Mouse (Mus musculus) urinary bladder, postnatal 36 days (tissue): ENCODE results near the gene Tmbim6.

Source experiments
- DNase-seq, 2 experiments: peaks; one replicate each; pipeline ENCODE4 v3.0.0; 2022; ENCODE audit warnings: low spot score in 2 of 2, mixed read lengths in 1 of 2

Tmbim6 gene

GRCm38 (mm10) chr15:99392486-99393385, at the start of gene Tmbim6:
TSS of gene Tmbim6 (plus strand) at chr15:99392882.
- DNase-seq = peak; percentile 99

GRCm38 (mm10) chr15:99343414-99344147, 49.1 kb upstream of the Tmbim6 start:
- DNase-seq = no peak

- no peak for DNase-seq
Observed at GRCm38 (mm10) chr15:99344148-99344870, 48.4 kb upstream of the Tmbim6 start.

- DNase-seq = no peak
Observed at GRCm38 (mm10) chr15:99344961-99345360, 47.7 kb upstream of the Tmbim6 start.

- DNase-seq = no peak
Observed at GRCm38 (mm10) chr15:99351610-99352009, 41.1 kb upstream of the Tmbim6 start.

- no peak for DNase-seq
Observed at GRCm38 (mm10) chr15:99352306-99352705, 40.4 kb upstream of the Tmbim6 start.

GRCm38 (mm10) chr15:99355660-99356059, 37.0 kb upstream of the Tmbim6 start:
- no peak for DNase-seq

GRCm38 (mm10) chr15:99356462-99356861, 36.2 kb upstream of the Tmbim6 start:
- no peak for DNase-seq

GRCm38 (mm10) chr15:99358952-99359351, 33.7 kb upstream of the Tmbim6 start:
- no peak for DNase-seq

GRCm38 (mm10) chr15:99364022-99364530, 28.6 kb upstream of the Tmbim6 start:
- no peak for DNase-seq

GRCm38 (mm10) chr15:99364921-99365320, 27.8 kb upstream of the Tmbim6 start:
- DNase-seq = no peak

GRCm38 (mm10) chr15:99368583-99369266, 24.0 kb upstream of the Tmbim6 start:
- no peak for DNase-seq

GRCm38 (mm10) chr15:99369391-99370171, 23.1 kb upstream of the Tmbim6 start:
- DNase-seq = no peak

- peak; percentile 96 to 97 for DNase-seq
Observed at GRCm38 (mm10) chr15:99370259-99370691, 22.4 kb upstream of the Tmbim6 start, which contains the start of gene Fmnl3. TSS of gene Fmnl3 (minus strand) at chr15:99370482.

GRCm38 (mm10) chr15:99371526-99372340, 20.9 kb upstream of the Tmbim6 start:
- DNase-seq = no peak

GRCm38 (mm10) chr15:99372761-99373160, 19.9 kb upstream of the Tmbim6 start:
- DNase-seq = no peak

- no peak for DNase-seq
Observed at GRCm38 (mm10) chr15:99375036-99375435, 17.6 kb upstream of the Tmbim6 start.

GRCm38 (mm10) chr15:99375581-99375980, 17.1 kb upstream of the Tmbim6 start:
- no peak for DNase-seq

GRCm38 (mm10) chr15:99376240-99376639, 16.4 kb upstream of the Tmbim6 start:
- DNase-seq = no peak
